Mouse (Mus musculus): ENCODE results near the gene Otulin.
A peak's percentile ranks its signal among the peaks of the same experiment; 100 is the strongest.

Gene Otulin

DNA sequence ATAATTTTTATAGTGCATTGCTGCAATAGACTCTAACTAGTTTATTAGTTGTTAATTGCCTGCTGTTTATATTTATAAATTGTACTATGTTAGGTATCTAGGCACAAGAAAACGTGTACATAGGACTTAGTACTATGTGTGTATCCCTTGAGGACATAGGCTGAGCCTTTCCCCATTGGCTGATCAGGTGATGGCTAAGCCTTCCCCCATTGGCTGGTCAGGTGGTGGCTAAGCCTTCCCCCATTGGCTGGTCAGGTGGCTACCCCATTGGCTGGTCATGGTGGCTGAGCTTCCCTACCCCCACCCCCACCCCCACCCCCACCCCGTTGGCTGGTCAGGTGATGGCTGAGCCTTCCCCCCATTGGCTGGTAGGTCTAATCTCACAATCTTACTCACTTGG, 50.6 kb downstream of the Otulin start:
- DNase-seq (ENCODE audit: low spot score) = no peak

DNA sequence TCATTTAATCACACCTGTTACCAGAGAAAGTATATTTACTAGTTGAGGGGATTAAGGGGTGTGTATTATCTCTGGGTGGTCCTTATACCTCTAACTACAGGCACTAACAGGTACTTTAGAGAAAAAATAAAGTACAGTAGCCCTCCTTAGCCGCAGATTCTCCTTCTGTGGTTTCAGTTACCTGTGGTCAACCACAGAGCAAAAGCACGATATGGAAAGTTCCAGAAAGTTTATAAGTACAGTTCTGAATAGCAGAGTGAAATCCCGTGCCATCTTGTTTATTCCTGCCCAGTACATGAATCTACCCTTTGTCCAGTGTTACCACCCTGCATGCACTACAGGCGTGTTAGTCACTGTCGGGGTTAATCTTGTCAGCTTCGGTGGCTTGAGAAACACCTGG, 51.6 kb downstream of the Otulin start:
- no peak for DNase-seq (ENCODE audit: low spot score)

DNA sequence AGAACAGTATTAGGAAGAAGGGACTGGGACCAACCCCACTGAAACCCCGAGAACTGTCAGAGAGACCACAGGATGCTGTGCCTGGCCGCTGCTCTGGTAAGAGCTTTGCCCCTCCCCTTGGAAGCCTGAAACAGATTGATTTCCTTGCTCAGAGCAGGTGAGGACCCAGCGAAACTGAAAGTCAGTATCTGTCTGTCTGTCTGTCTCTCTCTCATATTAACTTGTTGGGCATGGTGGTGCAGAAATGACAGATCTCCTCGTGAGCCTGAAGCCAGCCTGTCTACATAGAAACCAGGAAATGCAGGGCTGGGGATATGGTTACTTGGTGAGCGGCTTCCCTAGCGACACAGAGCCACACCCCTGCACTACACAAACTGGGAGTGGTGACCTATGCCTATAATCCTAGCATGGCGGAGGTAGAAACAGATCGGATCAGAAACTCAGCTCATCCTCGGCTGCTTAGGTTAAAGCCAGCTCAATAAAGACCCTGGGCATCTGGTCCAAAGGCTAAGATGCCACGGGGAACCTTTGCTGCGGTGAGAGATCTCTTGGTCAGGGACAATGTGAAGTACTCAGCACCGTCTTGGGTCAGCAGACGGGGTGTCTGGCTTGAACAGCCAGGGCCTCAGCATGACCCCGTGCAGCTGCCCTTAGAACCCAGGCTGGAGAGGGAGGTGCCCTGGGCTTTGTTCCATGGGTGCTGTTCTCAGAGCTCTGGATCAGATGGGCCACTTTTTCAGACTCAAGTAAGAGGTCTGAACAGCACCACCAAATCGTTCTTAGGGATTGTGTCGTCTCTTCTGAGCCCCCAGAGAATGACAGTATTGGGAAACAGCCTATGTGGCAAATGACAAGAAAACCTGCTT, 52.3 kb downstream of the Otulin start:
- DNase-seq (ENCODE audit: low spot score) = no peak

DNA sequence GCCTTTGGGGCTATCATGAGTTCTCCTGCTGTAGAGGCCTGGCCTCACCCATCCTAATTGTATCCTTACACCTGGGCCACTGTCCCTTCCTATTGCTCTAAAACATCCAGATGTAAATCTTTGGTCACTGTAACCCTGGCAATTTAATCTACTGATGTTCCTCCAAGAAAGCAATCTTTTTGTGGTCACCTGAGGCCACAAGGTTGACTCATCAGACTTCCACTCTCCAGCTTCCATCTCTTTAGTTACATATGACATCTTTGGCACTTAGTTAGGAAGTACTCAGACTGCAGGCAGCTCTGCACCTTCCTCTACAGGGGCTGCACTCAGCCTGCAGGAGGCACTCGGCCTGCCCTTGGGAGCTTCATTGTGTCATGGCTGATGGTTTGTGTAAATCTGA, 53.6 kb downstream of the Otulin start:
- no peak for DNase-seq (ENCODE audit: low spot score)

DNA sequence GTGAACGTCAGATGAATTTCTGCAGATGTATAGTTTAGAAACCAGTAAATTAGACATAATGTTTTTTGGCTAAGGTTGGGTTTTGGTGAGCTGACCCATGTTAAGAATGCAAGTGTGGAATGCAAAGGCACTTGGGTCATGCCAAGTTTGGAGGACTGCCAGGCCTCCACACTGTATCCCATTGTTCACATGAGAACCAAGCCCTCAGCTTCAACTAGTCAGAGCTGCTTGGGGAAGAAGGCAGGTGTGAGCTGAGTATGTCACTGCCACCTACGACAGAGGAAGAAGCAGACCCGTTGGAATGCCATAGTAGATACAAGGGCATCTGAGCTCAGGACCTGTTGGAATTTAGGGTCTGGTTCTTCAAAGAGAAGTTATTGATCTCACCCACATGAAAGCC, 54.6 kb downstream of the Otulin start:
- no peak for DNase-seq (ENCODE audit: low spot score)

DNA sequence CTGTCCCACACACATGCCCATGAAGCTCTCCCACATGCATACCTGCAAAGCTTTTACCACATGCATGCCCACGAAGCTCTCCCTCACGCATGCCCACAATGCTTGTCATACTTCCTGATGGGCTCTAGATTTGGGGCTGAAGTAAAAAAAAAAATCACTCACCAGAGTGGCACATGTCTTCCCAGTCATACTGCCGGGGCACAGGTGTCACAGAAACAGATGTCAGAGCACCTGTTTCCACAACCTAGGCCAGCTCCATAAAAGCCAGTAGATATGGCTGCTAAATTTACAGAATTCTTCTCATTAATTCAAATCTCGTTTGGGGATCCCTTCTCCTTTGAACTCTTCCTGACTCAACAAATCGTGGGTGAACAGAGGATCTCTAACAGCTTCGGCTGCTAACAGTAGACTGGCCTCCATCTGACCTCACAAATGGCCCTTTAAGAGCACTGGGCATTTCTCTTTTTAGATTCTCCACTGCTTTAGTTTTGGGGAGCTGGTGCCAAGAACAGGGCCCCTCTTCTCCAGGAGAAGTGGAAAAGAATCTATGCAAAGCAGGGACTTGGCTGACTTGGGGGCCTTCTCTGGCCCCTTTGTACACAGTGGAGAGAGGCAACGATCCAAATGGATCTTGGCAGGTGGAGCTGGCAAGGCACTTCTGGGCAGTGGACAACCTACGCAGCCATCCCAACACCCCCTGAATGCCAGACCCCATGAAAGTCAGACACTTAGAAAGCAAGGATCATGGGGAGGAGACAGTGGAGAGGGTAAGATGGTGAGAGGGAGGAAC, 55.3 kb downstream of the Otulin start:
- no peak for DNase-seq (ENCODE audit: low spot score)

DNA sequence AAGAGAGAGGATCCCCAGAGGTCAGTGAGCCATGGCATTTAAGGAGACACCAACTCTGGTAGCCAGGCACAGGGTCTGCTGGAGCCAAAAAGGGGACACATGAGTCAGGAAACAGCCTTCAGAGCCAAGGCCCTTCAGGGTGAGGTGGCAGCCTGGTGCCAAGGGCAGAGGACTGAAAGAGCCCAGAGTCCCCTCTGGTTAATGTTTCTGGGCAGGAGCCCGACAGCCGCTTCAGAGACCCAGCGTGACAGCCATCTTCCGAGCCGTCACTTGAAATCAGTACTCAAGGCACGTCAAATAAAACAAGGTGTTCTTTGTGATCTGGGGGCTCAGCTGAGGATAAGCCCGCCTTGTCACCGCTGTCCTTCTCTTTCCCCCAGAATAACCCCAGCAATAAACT, 59.3 kb downstream of the Otulin start:
- peak; percentile 43 for DNase-seq (ENCODE audit: low spot score)

DNA sequence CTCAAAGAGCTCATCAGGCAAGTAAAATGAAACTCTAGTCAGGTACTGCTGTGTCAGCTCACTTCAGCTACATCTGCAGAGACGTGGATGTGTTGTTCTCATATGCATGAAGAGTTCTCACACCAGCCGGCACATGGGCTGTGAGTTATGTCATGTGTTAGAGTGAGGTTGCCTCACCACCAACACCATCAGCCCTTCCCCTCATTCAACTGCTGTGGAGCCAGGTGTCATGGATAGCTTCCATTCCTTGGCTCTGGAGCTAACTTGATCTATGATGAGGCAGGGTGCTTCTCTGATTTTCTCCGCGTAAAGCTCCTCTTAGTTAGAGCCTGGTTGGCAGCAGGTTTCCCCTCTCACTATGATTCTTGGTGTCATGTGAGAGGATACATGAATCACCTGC, 60.1 kb downstream of the Otulin start:
- DNase-seq (ENCODE audit: low spot score) = no peak

DNA sequence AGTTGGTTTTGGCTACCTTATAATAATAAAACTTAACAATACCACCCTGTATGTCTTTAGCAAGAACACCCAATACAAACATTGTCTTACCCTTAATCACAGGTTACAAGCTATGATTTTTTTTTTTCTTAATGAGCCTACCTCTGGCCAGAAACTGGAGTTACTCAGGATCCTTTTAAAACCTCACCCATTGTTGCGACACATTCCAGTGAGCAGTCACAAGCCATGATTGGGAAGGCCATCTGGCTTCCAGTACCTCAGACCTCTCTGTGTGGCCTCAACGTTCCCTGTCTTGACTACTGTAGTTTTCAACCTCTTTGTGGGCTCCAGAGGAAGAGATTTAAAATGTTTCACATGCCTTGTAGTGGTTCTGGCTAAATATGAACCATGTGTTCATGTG, 60.6 kb downstream of the Otulin start:
- DNase-seq (ENCODE audit: low spot score) = no peak

DNA sequence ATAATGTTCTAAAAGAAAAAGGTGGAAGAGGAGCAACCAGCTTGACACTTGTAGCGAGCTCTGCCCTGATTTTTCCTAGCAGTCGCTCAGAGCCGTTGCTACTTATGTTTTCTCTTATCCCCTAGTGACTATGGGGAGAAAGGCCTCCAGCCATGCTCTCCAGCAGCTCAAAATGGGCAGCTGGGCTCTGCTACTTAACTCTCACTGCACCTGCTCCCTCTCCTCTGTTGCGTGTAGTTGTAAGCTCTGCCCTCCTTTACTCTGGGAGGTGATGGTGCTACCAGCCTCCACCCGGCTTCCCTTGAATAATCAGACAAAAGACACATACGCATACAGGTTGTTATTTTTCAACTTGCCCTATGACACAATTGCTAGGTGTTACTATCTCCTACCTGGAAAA, 62.1 kb downstream of the Otulin start:
- DNase-seq (ENCODE audit: low spot score) = no peak

DNA sequence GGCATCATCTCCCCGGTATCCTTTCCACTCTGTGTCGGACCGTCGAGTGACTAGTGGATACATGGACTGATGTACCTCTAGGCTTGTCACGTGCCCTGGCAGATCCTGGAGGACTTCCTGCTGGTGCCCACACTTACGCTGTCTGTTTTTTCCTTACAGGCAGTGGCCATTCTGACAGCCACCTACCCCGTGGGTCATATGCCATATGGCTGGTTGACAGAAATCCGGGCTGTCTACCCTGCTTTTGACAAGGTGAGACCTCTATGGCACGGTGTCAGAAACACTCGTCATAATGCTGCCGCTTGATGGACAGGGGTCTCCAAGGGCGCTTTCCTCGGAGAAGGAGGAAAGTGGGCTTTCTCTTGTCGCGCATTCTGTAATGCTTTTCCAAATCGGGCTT, 63.1 kb downstream of the Otulin start:
- DNase-seq (ENCODE audit: low spot score) = no peak

DNA sequence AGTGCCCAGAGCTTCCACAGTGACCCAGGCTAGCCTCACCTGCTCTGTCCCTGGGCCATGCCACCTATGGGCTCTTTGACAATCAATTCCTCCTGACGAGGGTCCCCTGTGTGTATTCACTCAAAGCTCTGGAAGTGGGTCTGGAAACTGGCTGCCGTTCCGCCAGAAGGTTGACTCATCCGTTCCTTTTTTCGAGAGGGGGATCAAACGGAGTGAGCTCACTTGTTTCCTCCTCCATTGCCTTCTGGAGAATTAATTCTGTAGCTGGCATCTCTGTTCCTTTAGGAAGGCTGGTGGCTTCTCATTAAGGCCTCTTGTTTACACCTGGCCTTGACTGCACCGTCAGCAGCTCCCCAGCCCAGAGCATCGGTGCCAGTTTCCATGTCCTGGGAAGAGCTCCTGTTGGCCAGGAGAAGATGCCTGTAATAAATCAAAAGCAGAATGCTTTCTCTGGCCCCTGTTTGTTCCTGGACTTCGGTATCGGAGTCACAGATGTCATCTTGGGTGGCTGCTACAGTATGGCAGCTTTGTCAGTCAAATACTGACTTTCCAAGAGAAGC, 64.8 kb downstream of the Otulin start:
- peak; percentile 37 for DNase-seq (ENCODE audit: low spot score)

DNA sequence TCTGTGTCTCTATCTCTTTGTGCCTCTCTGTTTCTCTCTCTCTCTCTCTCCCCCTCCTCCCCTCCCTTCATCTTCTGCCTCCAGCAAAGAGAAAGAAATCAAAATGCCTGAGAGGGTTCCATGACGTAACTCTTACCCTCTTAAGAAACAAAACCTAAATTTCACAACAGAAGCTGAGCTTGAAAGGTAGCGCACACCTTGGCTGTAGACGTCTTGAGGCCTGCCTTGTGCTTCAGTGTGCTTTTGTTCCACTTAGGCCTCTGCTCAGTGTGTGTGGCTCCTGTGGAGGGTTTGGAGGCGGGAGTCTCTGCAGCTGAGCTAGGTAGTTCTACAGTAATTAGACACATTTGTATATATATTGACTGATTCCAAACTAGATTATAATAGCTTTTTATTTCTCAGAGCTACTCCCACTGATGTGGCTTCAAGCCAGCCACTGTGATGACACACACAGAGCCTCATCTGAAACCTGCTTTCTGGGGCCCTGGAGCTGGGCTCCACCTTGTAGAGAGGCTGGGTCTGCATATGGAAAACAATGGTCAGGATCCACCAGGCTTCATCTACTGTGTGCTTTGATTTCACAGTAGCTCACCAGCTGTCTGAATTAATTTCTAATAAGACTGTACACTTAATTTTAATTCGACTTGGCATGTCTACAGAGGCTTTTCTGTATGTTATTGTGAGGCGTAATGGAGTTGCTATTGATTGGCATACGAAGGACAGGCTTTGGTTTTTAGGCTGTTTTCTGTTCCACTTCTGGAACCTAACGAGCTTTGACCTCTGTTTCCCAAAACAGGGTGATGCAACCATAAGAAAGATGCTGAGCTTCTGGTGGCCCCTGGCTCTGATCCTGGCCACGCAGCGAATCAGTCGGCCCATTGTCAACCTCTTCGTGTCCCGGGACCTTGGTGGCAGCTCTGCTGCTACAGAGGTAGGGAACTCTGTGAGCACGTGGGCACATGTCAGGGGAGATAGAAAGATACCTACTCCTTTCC, 66.1 kb downstream of the Otulin start:
- DNase-seq (ENCODE audit: low spot score) = peak; percentile 78

DNA sequence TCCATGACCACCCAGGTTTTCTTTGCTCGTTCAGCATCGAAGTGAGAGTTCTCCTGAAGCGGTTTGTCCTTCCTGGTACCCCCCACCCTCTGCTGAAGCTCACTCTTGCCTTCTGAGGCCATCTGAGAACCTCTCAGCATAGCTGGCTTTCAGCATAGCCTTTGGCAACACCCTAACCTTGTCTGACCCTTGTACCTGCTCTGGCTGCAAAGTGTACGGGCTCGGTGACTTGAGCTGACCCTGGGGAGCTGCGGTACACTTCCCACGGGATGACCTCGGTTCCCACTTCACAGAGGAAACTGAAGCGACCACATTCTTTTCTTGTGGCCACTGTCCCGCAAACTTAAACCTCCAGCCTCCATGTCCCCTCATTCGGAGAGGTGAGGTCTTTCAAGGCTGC, 70.2 kb downstream of the Otulin start:
- no peak for DNase-seq (ENCODE audit: low spot score)

DNA sequence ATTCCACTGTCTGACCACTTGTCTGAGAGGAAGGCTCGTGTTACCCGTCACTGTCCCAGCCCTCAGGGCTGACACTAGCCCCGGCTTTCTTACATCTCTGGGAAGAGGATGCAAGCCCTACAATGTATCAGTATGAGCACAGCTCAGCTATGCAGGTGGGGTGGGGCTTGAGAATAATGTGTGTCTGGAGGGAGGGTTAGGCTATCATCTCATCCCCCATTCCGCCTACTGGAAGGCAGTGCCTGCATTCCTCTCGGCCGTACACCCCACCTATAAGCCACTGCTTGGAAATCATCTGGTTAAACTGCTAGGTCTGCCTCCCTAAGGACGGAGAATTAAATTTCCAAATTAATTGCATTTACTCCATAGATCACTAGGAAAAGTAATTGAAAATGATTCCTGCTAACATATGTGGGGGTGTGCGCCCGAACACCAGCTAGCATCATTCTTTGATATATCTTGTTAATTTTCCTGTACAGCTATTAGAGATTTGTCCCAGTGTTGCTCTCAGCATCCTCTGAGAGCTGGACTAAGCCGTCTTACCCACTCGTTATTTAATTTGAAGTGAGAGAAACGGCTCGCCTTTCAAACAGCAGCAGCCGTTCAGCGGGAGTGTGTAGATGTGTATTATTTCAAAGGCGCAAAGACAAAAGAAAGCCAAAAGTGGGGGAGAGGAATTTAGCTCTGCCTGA, 71.9 kb downstream of the Otulin start:
- no peak for DNase-seq (ENCODE audit: low spot score)

DNA sequence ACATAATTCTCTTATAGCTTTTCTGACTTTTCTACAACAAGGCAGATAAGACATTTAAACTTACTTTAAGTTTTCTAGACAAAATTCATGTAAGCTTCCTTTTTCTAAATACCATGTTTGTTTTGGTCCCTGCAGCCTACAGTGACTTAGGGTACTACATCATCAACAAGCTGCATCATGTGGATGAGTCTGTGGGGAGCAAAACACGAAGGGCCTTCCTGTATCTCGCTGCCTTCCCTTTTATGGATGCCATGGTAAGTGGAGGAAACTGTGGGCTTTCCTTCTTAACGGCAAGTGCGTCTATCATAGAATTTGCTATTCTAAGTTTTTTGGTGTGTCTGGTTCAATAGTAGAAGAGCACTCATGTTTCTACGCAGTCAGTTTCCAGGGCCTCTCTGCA, 76.9 kb downstream of the Otulin start:
- no peak for DNase-seq (ENCODE audit: low spot score)

DNA sequence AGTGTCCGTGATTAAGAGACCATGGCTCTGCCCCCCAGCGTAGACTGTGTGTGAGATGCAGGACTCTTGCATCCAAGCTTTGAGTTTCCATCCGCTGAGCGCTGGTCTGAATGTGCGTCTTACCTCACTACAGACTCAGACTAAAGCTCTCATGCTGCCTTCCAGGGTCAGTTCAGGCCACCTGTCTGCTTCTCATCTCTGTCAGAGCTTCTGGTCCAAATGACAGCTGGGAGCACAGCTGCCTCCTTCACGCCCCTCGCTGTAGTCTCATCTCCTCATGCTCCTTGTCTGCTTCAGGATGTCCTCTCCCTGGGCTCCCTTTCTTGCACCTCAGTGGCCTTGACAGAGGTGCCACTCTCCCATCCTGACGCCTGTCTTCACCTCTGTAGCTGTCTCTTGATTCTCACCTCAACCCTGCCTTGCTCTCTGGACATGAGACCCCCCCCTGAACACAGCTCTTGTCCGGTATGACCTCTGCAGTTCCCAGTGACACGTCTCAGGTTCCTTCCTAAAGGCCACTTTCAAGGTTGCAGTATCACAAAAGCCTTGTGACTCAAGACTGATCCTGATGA, 78.3 kb downstream of the Otulin start:
- DNase-seq (ENCODE audit: low spot score) = no peak

DNA sequence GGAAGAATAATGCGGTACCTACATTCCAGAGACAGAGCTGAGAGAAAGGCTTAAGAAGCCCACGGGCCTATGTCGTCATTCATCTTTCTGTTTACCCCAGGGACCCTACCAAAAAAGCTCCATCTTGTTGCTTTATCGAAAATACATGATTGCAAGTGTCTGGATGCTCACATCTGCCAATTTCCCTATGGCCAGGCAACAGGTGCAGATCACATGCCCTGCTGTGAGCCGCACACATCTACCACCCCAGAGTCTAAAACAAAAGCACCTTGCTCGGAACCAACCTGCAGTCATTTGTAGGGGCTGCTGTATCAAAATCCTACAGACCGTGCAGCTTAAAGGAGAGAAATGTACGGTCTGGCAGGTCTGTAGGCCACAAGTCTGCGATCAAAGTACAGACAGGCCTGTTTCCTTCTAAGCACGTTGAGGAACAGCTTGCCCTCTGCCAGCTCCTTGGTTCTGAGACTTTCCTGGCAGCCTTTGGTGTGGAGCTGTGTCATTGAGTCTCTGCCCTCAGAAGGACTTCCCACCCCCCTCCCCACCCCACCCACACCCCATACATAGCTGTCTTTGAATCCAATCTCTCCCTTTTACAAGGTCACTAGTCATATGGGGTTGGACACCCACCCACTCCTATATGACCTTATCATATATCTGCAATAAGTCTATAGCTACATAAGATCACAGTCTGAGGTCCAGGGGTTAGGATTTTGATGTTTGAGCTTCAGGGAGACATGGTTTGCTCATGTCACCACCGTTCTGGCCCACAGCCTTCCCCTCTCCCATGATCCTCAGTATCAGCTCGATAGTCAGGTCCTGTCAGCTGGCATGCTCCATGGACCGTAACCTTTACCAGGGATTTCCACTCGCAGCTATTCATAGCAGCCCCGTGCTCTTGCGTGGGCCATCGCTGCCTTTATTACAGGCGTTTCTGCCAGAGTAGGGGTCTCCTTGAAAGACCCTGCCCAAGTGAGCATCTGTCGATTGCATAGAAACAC, 79.1 kb downstream of the Otulin start:
- DNase-seq (ENCODE audit: low spot score) = no peak

DNA sequence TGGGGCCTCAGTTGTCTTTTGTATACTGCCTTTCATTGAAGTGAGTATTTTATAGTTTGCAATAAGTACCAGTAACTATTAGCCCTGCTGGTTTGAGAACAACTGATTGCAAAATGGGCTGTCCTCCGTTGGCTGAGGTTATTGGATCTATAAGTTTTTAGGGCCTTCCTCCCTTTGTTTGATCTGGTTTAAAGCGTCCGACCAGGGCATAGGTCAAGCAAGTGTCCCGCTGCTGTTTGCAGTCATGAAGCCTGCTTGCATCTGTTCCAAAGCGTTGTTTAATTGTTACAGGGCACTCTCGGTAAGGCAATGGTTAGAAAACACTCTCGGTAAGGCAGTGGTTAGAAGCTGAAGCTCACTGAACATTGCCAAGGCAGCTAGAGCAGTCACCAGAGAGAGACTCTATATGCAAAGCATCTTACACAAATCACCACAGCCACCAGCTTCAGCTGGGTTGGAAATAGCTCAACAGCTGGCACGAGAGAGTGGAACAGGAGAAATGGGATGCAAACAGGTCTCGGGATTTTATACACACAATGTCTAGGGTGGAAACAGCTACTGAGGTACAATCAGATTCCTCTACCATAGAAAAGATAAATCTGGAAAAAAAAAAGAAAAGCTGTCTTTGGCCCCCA, 80.0 kb downstream of the Otulin start:
- DNase-seq (ENCODE audit: low spot score) = no peak
